Mouse (Mus musculus) mouse embryonic stem cell (cell line): ENCODE data around the gene Chd4.

ENCODE experiments used
- in situ Hi-C, 2 experiments: fragments of 300-500 bp; cut with MboI; formaldehyde crosslinking; loops; 1 replicate in 1 of 2; 3 replicates in 1 of 2; pipeline ENCODE4 v1.14.3; 2019 to 2020; ENCODE audit warnings: low sequenced_read_pairs in 2 of 2, low pct_unique_long_range_greater_than_20kb in 1 of 2, mixed read lengths in 1 of 2; ENCODE audit not compliant: unreplicated experiment in 1 of 2

Chd4 gene

GRCm38 (mm10) chr6:125168086-125168485 is 72.3 kb downstream of the Chd4 start:
- in situ Hi-C loops: no loop called here

- in situ Hi-C loops: loop anchor here in 1 of 2 experiments (5.0 kb wide), 1 partner anchor 48 kb away; no protein-coding TSS in a partner anchor
Observed at GRCm38 (mm10) chr6:125170194-125170593, 74.4 kb downstream of the Chd4 start.

GRCm38 (mm10) chr6:125172474-125172873 is 76.7 kb downstream of the Chd4 start:
- in situ Hi-C loops: loop anchor here in 1 of 2 experiments (5.0 kb wide), 1 partner anchor 50 kb away; no protein-coding TSS in a partner anchor

- in situ Hi-C loops: loop anchor here in 1 of 2 experiments (5.0 kb wide), 1 partner anchor 51 kb away; no protein-coding TSS in a partner anchor
Observed at GRCm38 (mm10) chr6:125173256-125173655, 77.5 kb downstream of the Chd4 start.

- in situ Hi-C loops: no loop called here
Observed at GRCm38 (mm10) chr6:125175469-125175868, 79.7 kb downstream of the Chd4 start.

- in situ Hi-C loops: no loop called here
Observed at GRCm38 (mm10) chr6:125179601-125180000, 83.8 kb downstream of the Chd4 start.
